Mouse (Mus musculus) heart, embryonic 16.5 days (tissue): ENCODE measurements around the gene Msl2. TPM values are rescaled to one million over a fixed set of nuclear protein-coding genes. Genes with fewer than 3 reads are reported as not detected.

Source experiments
- ATAC-seq: fragments of 200-750 bp; cut with Nextera tagmentation; replicated peaks from 2 replicates; pipeline ENCODE4 v1.8.0; 2017; ENCODE audit warnings: moderate number of reproducible peaks; ENCODE audit not compliant: insufficient read depth, low FRiP score; ENCODE audit errors: extremely low read depth
- H3K27ac ChIP-seq: fragments of 300-500 bp; sonication (generic); 2 replicates; pipeline ENCODE4 v1.5.1; 2014; ENCODE audit warnings: mild to moderate bottlenecking, low read length, control low read depth, moderate library complexity
- H3K27me3 ChIP-seq: fragments of 300-500 bp; sonication (generic); 2 replicates; pipeline ENCODE4 v1.6.1; 2014; ENCODE audit warnings: low read length, mixed read lengths; ENCODE audit not compliant: control insufficient read depth, insufficient read depth
- H3K36me3 ChIP-seq: fragments of 300-500 bp; sonication (generic); 2 replicates; pipeline ENCODE4 v1.6.1; 2014; ENCODE audit not compliant: control insufficient read depth, insufficient read depth
- H3K4me1 ChIP-seq: fragments of 300-500 bp; sonication (generic); 2 replicates; pipeline ENCODE4 v1.6.1; 2014; ENCODE audit warnings: low read length, mixed read lengths; ENCODE audit not compliant: control insufficient read depth, insufficient read depth
- H3K4me2 ChIP-seq: fragments of 300-500 bp; sonication (generic); 2 replicates; pipeline ENCODE4 v1.6.1; 2014; ENCODE audit warnings: low read depth, mild to moderate bottlenecking, control low read depth, low read length
- H3K4me3 ChIP-seq: fragments of 300-500 bp; sonication (generic); 2 replicates; pipeline ENCODE4 v1.5.1; 2014; ENCODE audit warnings: mild to moderate bottlenecking, control low read depth, low read length
- H3K9ac ChIP-seq: fragments of 300-500 bp; sonication (generic); 2 replicates; pipeline ENCODE4 v1.6.1; 2014; ENCODE audit warnings: low read length, control low read depth
- H3K9me3 ChIP-seq: fragments of 300-500 bp; sonication (generic); replicated peaks from 2 replicates; pipeline ENCODE4 v1.6.1; 2016; ENCODE audit warnings: low read length; ENCODE audit not compliant: control insufficient read depth
- WGBS: fragments of 180-500 bp; shearing (Covaris S2); extraction: QIAGEN DNeasy Blood & Tissue Kit; methylation state at CpG from one replicate; pipeline ENCODE4 v1.1.7; 2014; 5-methylcytosine and 5-hydroxymethylcytosine counted together
- polyA plus RNA-seq: library from polyadenylated mRNA; unstranded; fragments of >200 nt; fragmentation: Nextera tagmentation; extraction: Ambion mirVana; gene quantifications from 2 replicates; pipeline ENCODE4 v1.2.1, GENCODE M21; 2015

The Msl2 gene
- polyA plus RNA-seq = 2.4 and 2.9 TPM in 2 replicates

GRCm38 (mm10) chr9:101073987-101074331 is at the start of gene Msl2:
Gene Msl2 (plus strand): TSS chr9:101074101.
- H3K9me3 ChIP-seq = 0 out of 2 replicates have a peak, but pooled peaks cover 2% of the 10 kb centered on the region
- H3K4me2 ChIP-seq = peak within 1 kb of the TSS; percentile 86
- H3K27me3 ChIP-seq = no peaks in the 10 kb centered on the region
- peak within 1 kb of the TSS; percentile 97 for H3K4me3 ChIP-seq
- H3K27ac ChIP-seq = peak within 1 kb of the TSS; percentile 100
- no peaks in the 10 kb centered on the region for H3K36me3 ChIP-seq
- H3K9ac ChIP-seq = peak within 1 kb of the TSS; percentile 100
- peaks cover 21% of the 10 kb centered on the region for H3K4me1 ChIP-seq
- ATAC-seq = no peak; the same call in 1 of the 2 replicates
- 0% methylated on average over 32 of the region's 43 CpGs for WGBS

GRCm38 (mm10) chr9:101033761-101034447 is 40.0 kb upstream of the Msl2 start:
- WGBS = 4% methylated on average over 14 of the region's 14 CpGs
- no peak for ATAC-seq

GRCm38 (mm10) chr9:101034448-101035098 is 39.3 kb upstream of the Msl2 start, which contains the start of gene Pccb:
Gene Pccb (minus strand): TSS chr9:101034898.
- peak; percentile 99 for ATAC-seq
- under 1% methylated on average over 59 of the region's 61 CpGs for WGBS
- no peaks in the 10 kb centered on the region for H3K27me3 ChIP-seq
- no peaks in the 10 kb centered on the region for H3K9me3 ChIP-seq
- H3K4me3 ChIP-seq = peak within 1 kb of the TSS; percentile 72
- H3K27ac ChIP-seq = peak within 1 kb of the TSS; percentile 93
- peaks cover 10% of the 10 kb centered on the region for H3K4me1 ChIP-seq
- peak within 1 kb of the TSS; percentile 79 for H3K9ac ChIP-seq
- no peaks in the 10 kb centered on the region for H3K36me3 ChIP-seq
- peak within 1 kb of the TSS; percentile 75 for H3K4me2 ChIP-seq

More at GRCm38 (mm10) chr9:101033761-101034447, 40.0 kb upstream of the Msl2 start:
- Histone ChIP-seq H3K4me2 (peak overlapping the region; percentile 75), H3K9ac (peak overlapping the region; percentile 73), H3K27ac (peak overlapping the region; percentile 93), H3K4me3 (peak overlapping the region; percentile 72), H3K4me1 (peaks cover 10% of the 10 kb centered on the region), H3K36me3 (0 out of 2 replicates have a peak, but pooled peaks cover 3% of the 10 kb centered on the region), H3K27me3 (no peaks in the 10 kb centered on the region), H3K9me3 (no peaks in the 10 kb centered on the region)

- Histone ChIP-seq H3K9me3 (no peaks in the 10 kb centered on the region), H3K27me3 (no peaks in the 10 kb centered on the region), H3K4me2 (no peak overlapping the region), H3K9ac (no peak overlapping the region), H3K36me3 (no peaks in the 10 kb centered on the region), H3K4me1 (peaks cover 10% of the 10 kb centered on the region), H3K4me3 (no peak overlapping the region), H3K27ac (no peak overlapping the region)
- WGBS = 89% methylated on average over 9 of the region's 15 CpGs
- ATAC-seq = no peak
Measured at GRCm38 (mm10) chr9:101035836-101036596, 37.9 kb upstream of the Msl2 start.

GRCm38 (mm10) chr9:101036876-101037275 is 37.0 kb upstream of the Msl2 start:
- no peaks in the 10 kb centered on the region for H3K36me3 ChIP-seq
- H3K4me1 ChIP-seq = peaks cover 10% of the 10 kb centered on the region
- peaks cover 3% of the 10 kb centered on the region; the same call in 1 of the 2 replicates for H3K9me3 ChIP-seq
- no peak overlapping the region for H3K9ac ChIP-seq
- no peaks in the 10 kb centered on the region for H3K27me3 ChIP-seq
- no peak overlapping the region for H3K4me3 ChIP-seq
- WGBS = 73% methylated on average over 2 of the region's 2 CpGs
- H3K4me2 ChIP-seq = no peak overlapping the region
- no peak for ATAC-seq
- H3K27ac ChIP-seq = no peak overlapping the region

GRCm38 (mm10) chr9:101037396-101037795 is 36.5 kb upstream of the Msl2 start:
- Histone ChIP-seq H3K27me3 (no peaks in the 10 kb centered on the region), H3K36me3 (no peaks in the 10 kb centered on the region), H3K4me3 (no peak overlapping the region), H3K27ac (no peak overlapping the region), H3K9ac (no peak overlapping the region), H3K9me3 (peaks cover 3% of the 10 kb centered on the region; the same call in 1 of the 2 replicates), H3K4me1 (peaks cover 10% of the 10 kb centered on the region), H3K4me2 (no peak overlapping the region)
- WGBS = 45% methylated on average over 7 of the region's 7 CpGs
- no peak for ATAC-seq

- no peak for ATAC-seq
- 55% methylated on average over 5 of the region's 5 CpGs for WGBS
- Histone ChIP-seq H3K36me3 (no peaks in the 10 kb centered on the region), H3K4me2 (no peak overlapping the region), H3K27me3 (no peaks in the 10 kb centered on the region), H3K9ac (no peak overlapping the region), H3K27ac (no peak overlapping the region), H3K4me3 (no peak overlapping the region), H3K9me3 (peaks cover 3% of the 10 kb centered on the region; the same call in 1 of the 2 replicates), H3K4me1 (peaks cover 6% of the 10 kb centered on the region)
Measured at GRCm38 (mm10) chr9:101038634-101039033, 35.3 kb upstream of the Msl2 start.

- Histone ChIP-seq H3K27me3 (no peaks in the 10 kb centered on the region), H3K9ac (no peak overlapping the region), H3K4me2 (no peak overlapping the region), H3K4me1 (no peaks in the 10 kb centered on the region), H3K36me3 (no peaks in the 10 kb centered on the region), H3K9me3 (peaks cover 3% of the 10 kb centered on the region; the same call in 1 of the 2 replicates), H3K4me3 (no peak overlapping the region), H3K27ac (no peak overlapping the region)
- 63% methylated on average over 5 of the region's 5 CpGs for WGBS
- no peak for ATAC-seq
Measured at GRCm38 (mm10) chr9:101041508-101041907, 32.4 kb upstream of the Msl2 start.
